Mouse (Mus musculus) spleen, adult 2 months (tissue): Measurements from ENCODE around the gene Myo15b.

Source experiments
- CTCF ChIP-seq: fragments of 200-500 bp; IDR thresholded peaks from 2 replicates; pipeline ENCODE4 v1.5.1; 2011; ENCODE audit warnings: mild to moderate bottlenecking, inconsistent platforms; ENCODE audit not compliant: insufficient read depth, insufficient read length, insufficient replicate concordance; ENCODE audit errors: extremely low read depth
- POLR2A ChIP-seq: fragments of 200-500 bp; IDR thresholded peaks from 2 replicates; pipeline ENCODE4 v1.6.1; 2011; ENCODE audit warnings: low read depth, low read length, inconsistent platforms

- TF ChIP-seq CTCF (no peak), POLR2A (no peak)
Measured at GRCm38 (mm10) chr11:115808696-115809310, 49.4 kb upstream of the Myo15b start.
